Mouse (Mus musculus): ENCODE data around the gene Lrrc28.

Lrrc28 gene

GRCm38 (mm10) chr7:67592670-67593069 lies 52.4 kb downstream of the Lrrc28 start:
- no peak for DNase-seq

- no peak for DNase-seq
These were observed 56.3 kb downstream of the Lrrc28 start for GRCm38 (mm10) chr7:67588743-67589142.

- no peak for DNase-seq
These were observed 58.6 kb downstream of the Lrrc28 start for GRCm38 (mm10) chr7:67586479-67586878.

- no peak for DNase-seq
These were observed 61.2 kb downstream of the Lrrc28 start for GRCm38 (mm10) chr7:67583852-67584251.

GRCm38 (mm10) chr7:67578783-67579482 lies 66.1 kb downstream of the Lrrc28 start:
- no peak for DNase-seq

- DNase-seq = no peak
These were observed 67.0 kb downstream of the Lrrc28 start for GRCm38 (mm10) chr7:67578044-67578443.

- no peak for DNase-seq
These were observed 78.4 kb downstream of the Lrrc28 start for GRCm38 (mm10) chr7:67566510-67567237.

- DNase-seq = no peak
These were observed 79.9 kb downstream of the Lrrc28 start for GRCm38 (mm10) chr7:67565132-67565531.

- no peak for DNase-seq
These were observed 82.9 kb downstream of the Lrrc28 start for GRCm38 (mm10) chr7:67562176-67562575.

- no peak for DNase-seq
These were observed 85.6 kb downstream of the Lrrc28 start for GRCm38 (mm10) chr7:67559486-67559885.

- no peak for DNase-seq
These were observed 86.8 kb downstream of the Lrrc28 start for GRCm38 (mm10) chr7:67558230-67558629.

GRCm38 (mm10) chr7:67554863-67555262 lies 90.2 kb downstream of the Lrrc28 start:
- DNase-seq = no peak

- DNase-seq = no peak
These were observed 93.8 kb downstream of the Lrrc28 start for GRCm38 (mm10) chr7:67551242-67551641.

- peak; percentile 79 for DNase-seq
These were observed 96.0 kb downstream of the Lrrc28 start for GRCm38 (mm10) chr7:67549073-67549561.

GRCm38 (mm10) chr7:67548599-67549041 lies 96.4 kb downstream of the Lrrc28 start:
- DNase-seq = no peak

- no peak for DNase-seq
These were observed 98.8 kb downstream of the Lrrc28 start for GRCm38 (mm10) chr7:67546282-67546681.

GRCm38 (mm10) chr7:67544586-67544985 lies 100.5 kb downstream of the Lrrc28 start:
- no peak for DNase-seq

- no peak for DNase-seq
These were observed 101.4 kb downstream of the Lrrc28 start for GRCm38 (mm10) chr7:67543641-67544040.

GRCm38 (mm10) chr7:67536588-67537372 lies 108.3 kb downstream of the Lrrc28 start:
- no peak for DNase-seq

GRCm38 (mm10) chr7:67535941-67536340 lies 109.1 kb downstream of the Lrrc28 start:
- no peak for DNase-seq

GRCm38 (mm10) chr7:67530981-67531380 lies 114.1 kb downstream of the Lrrc28 start:
- no peak for DNase-seq

- DNase-seq = no peak
These were observed 115.7 kb downstream of the Lrrc28 start for GRCm38 (mm10) chr7:67529381-67529780.

- no peak for DNase-seq
These were observed 116.2 kb downstream of the Lrrc28 start for GRCm38 (mm10) chr7:67528821-67529221.

Measured in right cerebral cortex, postnatal 25 days (tissue).